In the genomic region with DNA sequence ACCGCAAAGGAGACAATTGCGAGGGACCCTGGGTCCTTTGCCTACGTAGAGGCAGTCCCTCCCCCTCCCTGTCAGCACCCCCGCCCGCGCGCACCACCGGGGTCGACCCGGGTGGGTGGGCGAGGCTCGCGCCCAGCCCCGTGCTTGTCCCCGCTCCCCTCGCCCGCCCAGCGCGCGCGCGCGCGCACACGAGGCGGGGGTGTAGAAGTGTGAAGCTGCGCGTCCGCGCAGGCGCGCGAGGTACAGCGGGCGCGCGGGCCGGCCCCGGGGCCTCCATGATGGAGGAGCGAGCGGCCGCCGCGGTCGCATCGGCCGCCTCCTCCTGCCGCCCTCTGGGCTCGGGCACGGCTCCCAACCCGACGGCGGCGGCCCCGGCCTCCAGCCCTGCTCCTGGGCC, we compare ENCODE assay signal across 8 mouse cellular contexts. TPM values are rescaled to one million over a fixed set of nuclear protein-coding genes. Genes with fewer than 3 reads are reported as not detected.
A peak's percentile ranks its signal among the peaks of the same experiment; 100 is the strongest.
DNase-seq lines count a peak whose midpoint lies in the region; ATAC-seq and TF ChIP-seq lines count a peak whose summit lies in the region.

No protein-coding gene starts in this region.

- H3K9me3 ChIP-seq in embryonic facial prominence, embryonic 12.5 days: no peaks in the 10 kb centered on the region
- H3K9me3 ChIP-seq in stomach, embryonic 14.5 days (ENCODE audit: control insufficient read depth, low read depth, low read length): no peaks in the 10 kb centered on the region

- H3K4me2 ChIP-seq in embryonic facial prominence, embryonic 12.5 days (replicated peaks): peak overlapping the region; percentile 93
- H3K4me2 ChIP-seq in stomach, embryonic 14.5 days (replicated peaks; ENCODE audit: low read depth, low read length): peak overlapping the region; percentile 96

- intact Hi-C loops in heart, adult 2 months (cut with DNase I): no loop called here

- H3K27ac ChIP-seq in embryonic facial prominence, embryonic 12.5 days: peak overlapping the region; percentile 99
- H3K27ac ChIP-seq in heart, adult 2 months: peak overlapping the region; percentile 99
- peak overlapping the region; percentile 81 for H3K27ac ChIP-seq in liver, adult 2 months (replicated peaks; ENCODE audit: insufficient read depth, low read depth, low read length)
- H3K27ac ChIP-seq in stomach, embryonic 14.5 days (ENCODE audit: low read length): peak overlapping the region; percentile 98

- DNase-seq in adrenal gland, postnatal 4 days (ENCODE audit: low spot score in 2 of 2): peak; percentile 56 to 66
- peak; percentile 88 to 90 for DNase-seq in heart, adult 2 months
- DNase-seq in kidney, adult 8-10 months: peak; percentile 55 to 63
- DNase-seq in liver, adult 2 months (ENCODE audit: extremely low read depth, low read depth, low spot score): peak; percentile 31
- DNase-seq in naive thymus-derived CD4-positive, alpha-beta T cell, adult 2 months (ENCODE audit: low read depth): peak; percentile 85

- TF ChIP-seq EP300 in heart, adult 2 months (IDR thresholded peaks at IDR 0.05; ENCODE audit: insufficient read depth, low read depth, low read length): no peak

- peak overlapping the region; percentile 84 for H3ac ChIP-seq in C2C12 (ENCODE audit: control insufficient read depth, insufficient read length, low read depth)

- WGBS in embryonic facial prominence, embryonic 12.5 days: under 1% methylated on average over 37 of the region's 55 CpGs
- under 1% methylated on average over 55 of the region's 55 CpGs for WGBS in heart, adult 2 months
- under 1% methylated on average over 55 of the region's 55 CpGs for WGBS in liver, adult 2 months
- 0% methylated on average over 34 of the region's 55 CpGs for WGBS in stomach, embryonic 14.5 days

- H3K9ac ChIP-seq in embryonic facial prominence, embryonic 12.5 days: peak overlapping the region; percentile 100
- H3K9ac ChIP-seq in heart, adult 2 months (ENCODE audit: low read depth, low read length): peak overlapping the region; percentile 100
- H3K9ac ChIP-seq in liver, adult 2 months (ENCODE audit: low read depth, low read length): peak overlapping the region; percentile 99
- peak overlapping the region; percentile 99 for H3K9ac ChIP-seq in stomach, embryonic 14.5 days (replicated peaks; ENCODE audit: low read depth, low read length)

- H3K36me3 ChIP-seq in C2C12 (ENCODE audit: control insufficient read depth, insufficient read depth): peaks cover 4% of the 10 kb centered on the region
- peaks cover 13% of the 10 kb centered on the region; the same call in 1 of the 2 replicates for H3K36me3 ChIP-seq in embryonic facial prominence, embryonic 12.5 days
- H3K36me3 ChIP-seq in heart, adult 2 months (ENCODE audit: control insufficient read depth, insufficient read depth, low read length): peaks cover 6% of the 10 kb centered on the region; the same call in 1 of the 2 replicates
- no peaks in the 10 kb centered on the region for H3K36me3 ChIP-seq in liver, adult 2 months (ENCODE audit: control insufficient read depth, insufficient read depth, low read length)
- H3K36me3 ChIP-seq in stomach, embryonic 14.5 days (ENCODE audit: control insufficient read depth, insufficient read depth, low read length): no peaks in the 10 kb centered on the region; the same call in 1 of the 2 replicates

- TF ChIP-seq POLR2A in heart, adult 2 months (IDR thresholded peaks at IDR 0.05; ENCODE audit: insufficient read depth, low read depth, low read length): no peak
- TF ChIP-seq POLR2A in liver, adult 2 months (IDR thresholded peaks at IDR 0.05; ENCODE audit: extremely low read depth, insufficient read depth, low read length): no peak

- H3K4me3 ChIP-seq in C2C12 (ENCODE audit: insufficient read depth, poor library complexity, severe bottlenecking): peak overlapping the region; percentile 66
- H3K4me3 ChIP-seq in embryonic facial prominence, embryonic 12.5 days: peak overlapping the region; percentile 95
- H3K4me3 ChIP-seq in heart, adult 2 months: peak overlapping the region; percentile 99
- peak overlapping the region; percentile 98 for H3K4me3 ChIP-seq in liver, adult 2 months (ENCODE audit: insufficient read depth, low read depth, low read length)
- H3K4me3 ChIP-seq in stomach, embryonic 14.5 days (ENCODE audit: low read depth, low read length): peak overlapping the region; percentile 100

- H3K79me3 ChIP-seq in C2C12 (ENCODE audit: low read depth): peaks cover 45% of the 10 kb centered on the region

- H3K27me3 ChIP-seq in C2C12 (ENCODE audit: control insufficient read depth, insufficient read depth, insufficient read length): no peaks in the 10 kb centered on the region
- H3K27me3 ChIP-seq in embryonic facial prominence, embryonic 12.5 days: peaks cover 15% of the 10 kb centered on the region
- H3K27me3 ChIP-seq in heart, adult 2 months (ENCODE audit: control insufficient read depth, insufficient read depth, low read length): no peaks in the 10 kb centered on the region
- H3K27me3 ChIP-seq in liver, adult 2 months (ENCODE audit: control insufficient read depth, insufficient read depth, low read length): no peaks in the 10 kb centered on the region
- peaks cover 3% of the 10 kb centered on the region; the same call in 1 of the 2 replicates for H3K27me3 ChIP-seq in stomach, embryonic 14.5 days (ENCODE audit: control insufficient read depth, insufficient read depth, low read length)

- no peak for TF ChIP-seq CTCF in C2C12 (IDR thresholded peaks at IDR 0.05; ENCODE audit: control insufficient read depth, insufficient read depth, insufficient read length)
- TF ChIP-seq CTCF in heart, adult 2 months (IDR thresholded peaks at IDR 0.05): no peak
- TF ChIP-seq CTCF in liver, adult 2 months (IDR thresholded peaks at IDR 0.05; ENCODE audit: low read depth, low read length): no peak

- peaks cover 47% of the 10 kb centered on the region for H3K79me2 ChIP-seq in C2C12 (ENCODE audit: control insufficient read depth, insufficient read depth)
- peaks cover 7% of the 10 kb centered on the region for H3K79me2 ChIP-seq in heart, adult 2 months (replicated peaks; ENCODE audit: control insufficient read depth, insufficient read depth, low read length)
- H3K79me2 ChIP-seq in liver, adult 2 months (ENCODE audit: control insufficient read depth, insufficient read depth, low read length): peaks cover 40% of the 10 kb centered on the region

- H3K4me1 ChIP-seq in embryonic facial prominence, embryonic 12.5 days: peaks cover 55% of the 10 kb centered on the region
- H3K4me1 ChIP-seq in heart, adult 2 months (ENCODE audit: control insufficient read depth, insufficient read depth, low read length): peaks cover 24% of the 10 kb centered on the region
- peaks cover 25% of the 10 kb centered on the region for H3K4me1 ChIP-seq in liver, adult 2 months (ENCODE audit: control insufficient read depth, insufficient read depth, low read length)
- H3K4me1 ChIP-seq in stomach, embryonic 14.5 days (ENCODE audit: control insufficient read depth, insufficient read depth, low read length): peaks cover 39% of the 10 kb centered on the region

- ATAC-seq in embryonic facial prominence, embryonic 12.5 days (ENCODE audit: insufficient number of reproducible peaks, insufficient read depth, low FRiP score, low TSS enrichment): peak; percentile 48
- ATAC-seq in stomach, embryonic 14.5 days (ENCODE audit: insufficient number of reproducible peaks, insufficient read depth, low FRiP score, low read depth): peak; percentile 77

RNA-seq across cellular contexts. Expression of a gene that starts 0.4 kb away (rescaled TPM):
- 50.4 TPM for polyA plus RNA-seq in C2C12 (2012; fragmentation: generic; extraction: Trizol)
- total RNA-seq in adrenal gland, postnatal 4 days (2021): 100 to 1,000 TPM in 1 of 2 experiments, 10 to 100 TPM in 1; 96.9 to 106 TPM
- polyA plus RNA-seq in embryonic facial prominence, embryonic 12.5 days (2016; fragmentation: Nextera tagmentation; extraction: Ambion mirVana): 149 and 152 TPM in 2 replicates
- total RNA-seq in heart, adult 2 months (2021): 10 to 100 TPM; 55.5 to 56.2 TPM
- polyA plus RNA-seq in heart, adult 2 months (2012; rRNA removed): 94.2 and 101 TPM in 2 replicates
- total RNA-seq in liver, adult 2 months (2014; rRNA removed): 18.7 and 26.3 TPM in 2 replicates
- polyA plus RNA-seq in liver, adult 2 months (2012; rRNA removed): 39.5 and 52.7 TPM in 2 replicates
- polyA plus RNA-seq in stomach, embryonic 14.5 days (2014; fragmentation: Nextera tagmentation; extraction: Ambion mirVana): 105 and 120 TPM in 2 replicates

RNA-seq across cellular contexts. Expression of a gene that starts 0.5 kb away (rescaled TPM):
- polyA plus RNA-seq in C2C12 (2012; fragmentation: generic; extraction: Trizol): 28.9 TPM
- total RNA-seq in adrenal gland, postnatal 4 days (2021): 10 to 100 TPM; 26.3 to 29.0 TPM
- polyA plus RNA-seq in embryonic facial prominence, embryonic 12.5 days (2016; fragmentation: Nextera tagmentation; extraction: Ambion mirVana): 31.4 and 33.6 TPM in 2 replicates
- 10 to 100 TPM; 49.5 to 52.8 TPM for total RNA-seq in heart, adult 2 months (2021)
- 40.3 and 51.3 TPM in 2 replicates for polyA plus RNA-seq in heart, adult 2 months (2012; rRNA removed)
- total RNA-seq in liver, adult 2 months (2014; rRNA removed): 5.5 and 6.3 TPM in 2 replicates
- polyA plus RNA-seq in liver, adult 2 months (2012; rRNA removed): 14.3 and 15.3 TPM in 2 replicates
- polyA plus RNA-seq in stomach, embryonic 14.5 days (2014; fragmentation: Nextera tagmentation; extraction: Ambion mirVana): 23.8 and 25.8 TPM in 2 replicates

RNA-seq across cellular contexts. Expression of a gene that starts 26.6 kb away (rescaled TPM):
- polyA plus RNA-seq in C2C12 (2012; fragmentation: generic; extraction: Trizol): 5.5 TPM
- 10 to 100 TPM; 22.0 to 22.2 TPM for total RNA-seq in adrenal gland, postnatal 4 days (2021)
- 15.3 and 16.8 TPM in 2 replicates for polyA plus RNA-seq in embryonic facial prominence, embryonic 12.5 days (2016; fragmentation: Nextera tagmentation; extraction: Ambion mirVana)
- total RNA-seq in heart, adult 2 months (2021): 10 to 100 TPM; 15.3 to 19.9 TPM
- 24.5 and 26.2 TPM in 2 replicates for polyA plus RNA-seq in heart, adult 2 months (2012; rRNA removed)
- total RNA-seq in liver, adult 2 months (2014; rRNA removed): 2.5 and 5.1 TPM in 2 replicates
- 7.8 and 11.7 TPM in 2 replicates for polyA plus RNA-seq in liver, adult 2 months (2012; rRNA removed)
- polyA plus RNA-seq in stomach, embryonic 14.5 days (2014; fragmentation: Nextera tagmentation; extraction: Ambion mirVana): 14.2 and 14.6 TPM in 2 replicates

RNA-seq across cellular contexts. Expression of a gene that starts 34.9 kb away (rescaled TPM):
- polyA plus RNA-seq in C2C12 (2012; fragmentation: generic; extraction: Trizol): 31.5 TPM
- 10 to 100 TPM; 60.8 to 61.0 TPM for total RNA-seq in adrenal gland, postnatal 4 days (2021)
- 33.3 and 34.0 TPM in 2 replicates for polyA plus RNA-seq in embryonic facial prominence, embryonic 12.5 days (2016; fragmentation: Nextera tagmentation; extraction: Ambion mirVana)
- 10 to 100 TPM; 20.9 to 26.1 TPM for total RNA-seq in heart, adult 2 months (2021)
- polyA plus RNA-seq in heart, adult 2 months (2012; rRNA removed): 35.6 and 57.0 TPM in 2 replicates
- 1.8 and 3.4 TPM in 2 replicates for total RNA-seq in liver, adult 2 months (2014; rRNA removed)
- polyA plus RNA-seq in liver, adult 2 months (2012; rRNA removed): 2.6 and 4.2 TPM in 2 replicates
- polyA plus RNA-seq in stomach, embryonic 14.5 days (2014; fragmentation: Nextera tagmentation; extraction: Ambion mirVana): 36.7 and 39.0 TPM in 2 replicates

RNA-seq across cellular contexts. Expression of a gene that starts 59.0 kb away (rescaled TPM):
- polyA plus RNA-seq in C2C12 (2012; fragmentation: generic; extraction: Trizol): 5.3 TPM
- total RNA-seq in adrenal gland, postnatal 4 days (2021): 10 to 100 TPM; 12.7 to 13.7 TPM
- 13.4 and 14.6 TPM in 2 replicates for polyA plus RNA-seq in embryonic facial prominence, embryonic 12.5 days (2016; fragmentation: Nextera tagmentation; extraction: Ambion mirVana)
- total RNA-seq in heart, adult 2 months (2021): 10 to 100 TPM in 1 of 2 experiments, 1 to 10 TPM in 1; 8.6 to 12.1 TPM
- 19.6 and 20.0 TPM in 2 replicates for polyA plus RNA-seq in heart, adult 2 months (2012; rRNA removed)
- total RNA-seq in liver, adult 2 months (2014; rRNA removed): under 0.01 and 0.20 TPM in 2 replicates
- 0.52 and 0.64 TPM in 2 replicates for polyA plus RNA-seq in liver, adult 2 months (2012; rRNA removed)
- 5.5 and 6.1 TPM in 2 replicates for polyA plus RNA-seq in stomach, embryonic 14.5 days (2014; fragmentation: Nextera tagmentation; extraction: Ambion mirVana)

Comparison
In these comparisons a context has a peak if more than half of its experiments do, and no peak if none do; other contexts are left out.
1. Peak in every context shown above with its lines: DNase-seq, ATAC-seq, H3K4me3 ChIP-seq and H3K27ac ChIP-seq.
2. DNase-seq: peak in every context shown above with its lines; median percentile 89 in heart, adult 2 months; 85 in naive thymus-derived CD4-positive, alpha-beta T cell, adult 2 months; 61 in adrenal gland, postnatal 4 days; 59 in kidney, adult 8-10 months; 31 in liver, adult 2 months.